Mouse (Mus musculus): ENCODE results near the gene Olfr1497. TPM values are rescaled to one million over a fixed set of nuclear protein-coding genes. Genes with fewer than 3 reads are reported as not detected.

The Olfr1497 gene
- polyA plus RNA-seq (2012; rRNA removed; ENCODE audit: low replicate concordance), result not detected in 2 replicates

DNA sequence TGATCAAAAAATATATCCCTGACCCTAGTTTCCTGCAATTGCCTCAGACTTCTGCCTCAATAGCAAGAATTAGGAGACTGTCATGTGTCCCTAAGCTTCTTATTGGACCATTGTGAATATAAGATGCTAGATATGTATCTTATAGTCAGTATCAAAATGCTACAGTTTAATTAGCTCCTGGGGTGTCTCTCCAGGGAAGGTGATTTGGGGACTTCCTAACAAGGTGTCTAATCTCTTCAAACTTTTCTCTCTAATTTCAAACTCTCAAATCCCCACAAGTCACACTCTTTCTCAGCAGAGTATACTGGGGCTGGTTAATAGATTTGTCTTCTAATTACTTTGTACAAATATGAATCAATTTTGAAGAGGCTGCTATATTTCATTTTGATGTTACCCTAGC is at the start of gene Olfr1497:
Gene Olfr1497 (minus strand): TSS at position 101 of the 400 bp plus-strand sequence.

DNA sequence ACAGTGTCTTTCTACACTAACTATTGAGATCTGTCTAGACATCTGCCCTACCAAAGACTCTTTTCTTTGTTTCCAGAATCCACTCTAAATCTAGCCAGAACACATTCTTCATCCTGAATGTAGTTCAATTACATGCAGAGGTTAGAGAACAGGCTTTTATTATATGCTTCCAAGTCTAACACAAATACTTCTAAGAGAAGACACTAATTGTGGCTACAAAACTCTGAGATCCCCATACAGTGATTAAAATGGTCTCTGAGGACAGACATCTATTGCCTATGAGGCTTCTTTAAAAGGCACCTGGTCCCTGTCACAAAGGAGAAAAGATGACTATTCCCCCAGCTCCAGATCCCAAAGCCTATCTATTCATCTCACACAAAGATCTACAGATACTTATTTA is 32.4 kb upstream of the Olfr1497 start, which contains the start of gene Olfr1500:
Gene Olfr1500 (minus strand): TSS at position 101 of the 400 bp plus-strand sequence.

DNA sequence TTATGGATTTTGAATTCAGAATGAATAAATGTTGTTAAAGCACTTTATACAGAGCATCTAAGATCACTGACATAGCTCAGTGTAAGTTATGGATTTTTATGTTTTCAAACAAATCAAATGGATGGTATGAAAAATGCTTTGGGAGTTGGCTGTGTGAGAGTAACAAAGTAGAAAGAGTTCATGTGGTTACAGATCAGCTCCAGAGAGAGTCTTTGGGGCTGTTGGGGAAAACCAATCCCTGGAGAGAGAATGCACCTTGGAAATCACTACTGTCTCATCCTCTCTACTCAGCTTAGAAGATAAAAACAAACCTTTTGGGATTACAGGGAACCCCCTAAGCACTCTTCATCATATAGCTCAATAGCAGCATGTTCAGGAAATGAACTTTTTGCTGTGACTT is 21.3 kb upstream of the Olfr1497 start, which contains the start of gene Olfr1499:
Gene Olfr1499 (minus strand): TSS at position 101 of the 400 bp plus-strand sequence.

DNA sequence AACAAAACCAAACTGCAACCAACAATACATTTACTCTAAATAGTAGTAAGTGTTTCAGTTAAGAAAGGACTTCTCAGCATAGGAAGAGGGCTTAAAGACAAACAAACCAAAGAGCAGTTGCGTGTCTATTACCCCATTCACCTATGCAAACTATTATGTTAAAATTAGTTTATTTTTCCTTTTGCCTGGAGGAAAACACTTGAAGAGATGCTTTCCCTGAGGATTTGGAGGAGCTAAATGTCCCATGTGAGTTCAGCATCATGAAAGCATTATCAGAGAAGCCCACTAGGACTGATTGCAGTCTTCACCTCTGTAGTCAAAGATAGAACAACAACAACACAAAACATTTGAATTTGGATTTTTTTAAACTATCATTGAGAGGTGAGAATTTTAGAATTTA is 20.4 kb downstream of the Olfr1497 start, which contains the start of gene Olfr1496:
Gene Olfr1496 (plus strand): TSS at position 301 of the 400 bp plus-strand sequence.

DNA sequence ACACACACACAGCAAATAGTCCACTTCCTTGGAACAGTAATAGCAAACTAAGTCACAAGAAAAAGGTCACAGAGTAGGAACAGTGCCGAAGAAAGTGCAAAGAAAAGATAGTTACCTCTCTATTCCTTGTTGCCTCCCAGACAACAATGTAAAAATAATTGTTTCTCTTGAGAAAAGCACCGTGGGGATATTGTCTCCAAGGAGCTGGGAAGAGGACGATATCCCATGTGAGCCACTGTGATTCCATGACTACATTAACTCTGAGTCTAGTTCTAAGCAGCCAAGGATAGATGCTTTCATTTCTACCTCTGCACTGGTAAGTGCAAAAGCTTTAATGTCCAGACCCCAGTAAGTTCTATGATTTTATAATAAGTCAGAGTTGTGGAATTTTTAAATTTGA is 33.7 kb downstream of the Olfr1497 start, which contains the start of gene Olfr1495:
Gene Olfr1495 (plus strand): TSS at position 301 of the 400 bp plus-strand sequence.

Other genes starting within 250 kb of the Olfr1497 start
- gene Olfr1484, start 214.7 kb downstream of the Olfr1497 start, polyA plus RNA-seq (2012; rRNA removed; ENCODE audit: low replicate concordance), result not detected in 2 replicates
- not detected in 2 replicates for gene Olfr1487, start 180.8 kb downstream of the Olfr1497 start, polyA plus RNA-seq (2012; rRNA removed; ENCODE audit: low replicate concordance)
- gene Olfr1489, start 166.6 kb downstream of the Olfr1497 start, polyA plus RNA-seq (2012; rRNA removed; ENCODE audit: low replicate concordance), result not detected in 2 replicates
- not detected in 2 replicates for gene Olfr1490, start 147.1 kb downstream of the Olfr1497 start, polyA plus RNA-seq (2012; rRNA removed; ENCODE audit: low replicate concordance)
- not detected in 2 replicates for gene Olfr1491, start 100.9 kb downstream of the Olfr1497 start, polyA plus RNA-seq (2012; rRNA removed; ENCODE audit: low replicate concordance)
- gene Olfr1493-ps1, start 74.9 kb downstream of the Olfr1497 start, polyA plus RNA-seq (2012; rRNA removed; ENCODE audit: low replicate concordance), result not detected in 2 replicates
- not detected in 2 replicates for gene Olfr1494, start 58.5 kb downstream of the Olfr1497 start, polyA plus RNA-seq (2012; rRNA removed; ENCODE audit: low replicate concordance)
- gene Olfr1495, start 33.6 kb downstream of the Olfr1497 start, polyA plus RNA-seq (2012; rRNA removed; ENCODE audit: low replicate concordance), result not detected in 2 replicates
- not detected in 2 replicates for gene Olfr1496, start 20.3 kb downstream of the Olfr1497 start, polyA plus RNA-seq (2012; rRNA removed; ENCODE audit: low replicate concordance)
- not detected in 2 replicates for gene Olfr1499, start 21.2 kb upstream of the Olfr1497 start, polyA plus RNA-seq (2012; rRNA removed; ENCODE audit: low replicate concordance)
- gene Olfr1500, start 32.3 kb upstream of the Olfr1497 start, polyA plus RNA-seq (2012; rRNA removed; ENCODE audit: low replicate concordance), result not detected in 2 replicates
- not detected in 2 replicates for gene Olfr1501, start 52.5 kb upstream of the Olfr1497 start, polyA plus RNA-seq (2012; rRNA removed; ENCODE audit: low replicate concordance)
- not detected in 2 replicates for gene Olfr1502, start 63.6 kb upstream of the Olfr1497 start, polyA plus RNA-seq (2012; rRNA removed; ENCODE audit: low replicate concordance)
- not detected in 2 replicates for gene Olfr1504, start 99.7 kb upstream of the Olfr1497 start, polyA plus RNA-seq (2012; rRNA removed; ENCODE audit: low replicate concordance)
- not detected in 2 replicates for gene Olfr1505, start 115.3 kb upstream of the Olfr1497 start, polyA plus RNA-seq (2012; rRNA removed; ENCODE audit: low replicate concordance)